Mouse (Mus musculus) liver, embryonic 15.5 days (tissue): ENCODE results near the gene Dgki. TPM values are rescaled to one million over a fixed set of nuclear protein-coding genes. Genes with fewer than 3 reads are reported as not detected.

Source experiments
- ATAC-seq: fragments of 200-750 bp; cut with Nextera tagmentation; 2 replicates; pipeline ENCODE4 v1.8.0; 2017; ENCODE audit warnings: moderate number of reproducible peaks, mild to moderate bottlenecking, moderate library complexity; ENCODE audit not compliant: insufficient read depth
- H3K27ac ChIP-seq: fragments of 300-500 bp; sonication (generic); replicated peaks from 2 replicates; pipeline ENCODE4 v1.5.1; 2015; ENCODE audit warnings: mild to moderate bottlenecking, inconsistent platforms
- H3K27me3 ChIP-seq: fragments of 300-500 bp; sonication (generic); 2 replicates; pipeline ENCODE4 v1.6.1; 2015; ENCODE audit warnings: mild to moderate bottlenecking, inconsistent platforms
- H3K36me3 ChIP-seq: fragments of 300-500 bp; sonication (generic); replicated peaks from 2 replicates; pipeline ENCODE4 v1.6.1; 2015; ENCODE audit warnings: moderate library complexity, mild to moderate bottlenecking, inconsistent platforms
- H3K4me1 ChIP-seq: fragments of 300-500 bp; sonication (generic); replicated peaks from 2 replicates; pipeline ENCODE4 v1.6.1; 2015; ENCODE audit warnings: inconsistent platforms
- H3K4me2 ChIP-seq: fragments of 300-500 bp; sonication (generic); 2 replicates; pipeline ENCODE4 v1.6.1; 2015; ENCODE audit warnings: moderate library complexity, mild to moderate bottlenecking, inconsistent platforms
- H3K4me3 ChIP-seq: fragments of 300-500 bp; sonication (generic); replicated peaks from 2 replicates; pipeline ENCODE4 v1.5.1; 2015; ENCODE audit warnings: mild to moderate bottlenecking, inconsistent platforms
- H3K9ac ChIP-seq: fragments of 300-500 bp; sonication (generic); 2 replicates; pipeline ENCODE4 v1.6.1; 2015; ENCODE audit warnings: moderate library complexity, mild to moderate bottlenecking, inconsistent platforms
- H3K9me3 ChIP-seq: fragments of 300-500 bp; sonication (generic); replicated peaks from 2 replicates; pipeline ENCODE4 v1.6.1; 2016; ENCODE audit warnings: inconsistent platforms
- WGBS: fragments of 180-500 bp; shearing (Covaris S2); methylation state at CpG from one replicate; pipeline ENCODE4 v1.1.7; 2015; ENCODE audit warnings: mixed read lengths; ENCODE audit not compliant: insufficient replicate concordance; 5-methylcytosine and 5-hydroxymethylcytosine counted together
- polyA plus RNA-seq: library from polyadenylated mRNA; unstranded; fragments of >200 nt; fragmentation: Nextera tagmentation; extraction: Ambion mirVana; gene quantifications from 2 replicates; pipeline ENCODE4 v1.2.1, GENCODE M21; 2015

Dgki gene
- polyA plus RNA-seq, 1 experiment from 2014 or later, result 0.08 TPM

GRCm38 (mm10) chr6:36904911-36905310, 395.1 kb downstream of the Dgki start:
- Histone ChIP-seq H3K4me1 (no peaks in the 10 kb centered on the region), H3K36me3 (no peaks in the 10 kb centered on the region), H3K4me2 (no peak overlapping the region), H3K27me3 (no peaks in the 10 kb centered on the region), H3K9ac (no peak overlapping the region), H3K4me3 (no peak overlapping the region), H3K9me3 (no peaks in the 10 kb centered on the region), H3K27ac (no peak overlapping the region)
- ATAC-seq, result no peak
- WGBS, result 59% methylated on average over 5 of the region's 5 CpGs

GRCm38 (mm10) chr6:36903821-36904220, 396.2 kb downstream of the Dgki start:
- Histone ChIP-seq H3K36me3 (no peaks in the 10 kb centered on the region), H3K27ac (no peak overlapping the region), H3K4me3 (no peak overlapping the region), H3K9ac (no peak overlapping the region), H3K4me1 (no peaks in the 10 kb centered on the region), H3K27me3 (no peaks in the 10 kb centered on the region), H3K9me3 (no peaks in the 10 kb centered on the region), H3K4me2 (no peak overlapping the region)
- ATAC-seq, result no peak
- WGBS, result 30% methylated on average over 5 of the region's 5 CpGs

GRCm38 (mm10) chr6:36903159-36903794, 396.7 kb downstream of the Dgki start:
- Histone ChIP-seq H3K27me3 (no peaks in the 10 kb centered on the region), H3K36me3 (no peaks in the 10 kb centered on the region)
- 42% methylated on average over 8 of the region's 8 CpGs for WGBS

GRCm38 (mm10) chr6:36899872-36900271, 400.1 kb downstream of the Dgki start:
- Histone ChIP-seq H3K27me3 (no peaks in the 10 kb centered on the region), H3K4me2 (no peak overlapping the region), H3K27ac (no peak overlapping the region), H3K36me3 (no peaks in the 10 kb centered on the region), H3K4me3 (no peak overlapping the region), H3K9me3 (no peaks in the 10 kb centered on the region), H3K9ac (no peak overlapping the region), H3K4me1 (no peaks in the 10 kb centered on the region)
- WGBS, result 77% methylated on average over 4 of the region's 4 CpGs
- ATAC-seq, result no peak

More at GRCm38 (mm10) chr6:36903159-36903794, 396.7 kb downstream of the Dgki start:
- Histone ChIP-seq H3K9ac (no peak overlapping the region), H3K27ac (no peak overlapping the region), H3K4me2 (no peak overlapping the region), H3K4me1 (no peaks in the 10 kb centered on the region), H3K9me3 (no peaks in the 10 kb centered on the region), H3K4me3 (no peak overlapping the region)
- ATAC-seq, result no peak

DNA sequence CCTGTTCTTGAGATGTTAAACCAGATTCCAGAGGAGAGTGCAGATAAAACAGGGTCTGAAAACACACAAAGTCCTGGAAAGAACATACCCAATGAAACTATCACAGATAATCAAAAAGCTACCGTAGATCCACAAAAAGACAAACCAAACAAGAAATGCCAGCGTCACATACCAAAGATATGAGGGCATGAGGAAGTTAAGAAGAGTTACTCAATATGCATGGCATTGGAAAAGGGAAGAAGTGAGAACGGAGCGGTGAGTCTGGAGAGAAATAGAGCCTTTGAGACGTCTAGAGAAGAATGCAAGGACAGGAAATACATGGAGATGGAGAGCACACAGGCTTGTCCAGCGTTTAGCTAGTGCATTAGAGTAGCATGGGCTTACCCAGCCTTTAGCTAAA, 401.6 kb downstream of the Dgki start:
- Histone ChIP-seq H3K36me3 (no peaks in the 10 kb centered on the region), H3K4me2 (no peak overlapping the region), H3K27ac (no peak overlapping the region), H3K4me3 (no peak overlapping the region), H3K9ac (no peak overlapping the region), H3K4me1 (no peaks in the 10 kb centered on the region), H3K27me3 (no peaks in the 10 kb centered on the region), H3K9me3 (no peaks in the 10 kb centered on the region)
- ATAC-seq, result no peak
- WGBS, result 18% methylated on average over 6 of the region's 6 CpGs

- Histone ChIP-seq H3K27me3 (no peaks in the 10 kb centered on the region), H3K9me3 (no peaks in the 10 kb centered on the region), H3K4me1 (no peaks in the 10 kb centered on the region), H3K36me3 (no peaks in the 10 kb centered on the region), H3K27ac (no peak overlapping the region), H3K4me2 (no peak overlapping the region), H3K4me3 (no peak overlapping the region), H3K9ac (no peak overlapping the region)
- 36% methylated on average over 3 of the region's 3 CpGs for WGBS
- ATAC-seq, result no peak
These were observed 402.3 kb downstream of the Dgki start for GRCm38 (mm10) chr6:36897616-36898149.

GRCm38 (mm10) chr6:36896656-36897055, 403.3 kb downstream of the Dgki start:
- no peak overlapping the region for H3K9ac ChIP-seq
- H3K4me1 ChIP-seq, result no peaks in the 10 kb centered on the region
- H3K36me3 ChIP-seq, result no peaks in the 10 kb centered on the region
- no peak overlapping the region for H3K4me2 ChIP-seq
- no peak overlapping the region for H3K27ac ChIP-seq
- no peaks in the 10 kb centered on the region for H3K27me3 ChIP-seq
- H3K9me3 ChIP-seq, result no peaks in the 10 kb centered on the region
- WGBS, result 53% methylated on average over 2 of the region's 2 CpGs
- ATAC-seq, result no peak
- no peak overlapping the region for H3K4me3 ChIP-seq

DNA sequence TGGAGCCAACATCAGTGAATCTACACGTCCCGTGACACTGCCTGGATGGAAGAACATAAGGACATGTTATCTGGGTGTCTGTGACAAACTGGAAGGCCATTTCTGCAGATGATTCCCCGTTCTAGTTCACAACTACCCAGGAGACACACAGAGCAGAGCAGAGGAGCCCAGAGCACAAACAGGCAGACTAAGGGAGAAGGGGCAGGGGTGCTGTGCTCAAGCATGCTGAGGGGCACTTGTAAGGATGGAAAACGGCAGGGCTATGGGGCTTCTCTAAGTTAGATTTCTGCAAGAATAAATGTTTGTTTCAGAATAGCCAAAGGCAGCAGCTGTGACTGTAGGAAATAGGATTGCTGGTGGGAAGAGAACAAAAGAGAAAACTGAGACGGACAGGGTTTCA, 408.2 kb downstream of the Dgki start:
- H3K4me2 ChIP-seq, result no peak overlapping the region
- H3K27ac ChIP-seq, result no peak overlapping the region
- WGBS, result 52% methylated on average over 5 of the region's 5 CpGs
- no peak for ATAC-seq
- no peaks in the 10 kb centered on the region for H3K27me3 ChIP-seq
- no peak overlapping the region for H3K4me3 ChIP-seq
- no peaks in the 10 kb centered on the region for H3K4me1 ChIP-seq
- no peaks in the 10 kb centered on the region for H3K9me3 ChIP-seq
- H3K36me3 ChIP-seq, result no peaks in the 10 kb centered on the region
- H3K9ac ChIP-seq, result no peak overlapping the region

- Histone ChIP-seq H3K9me3 (no peaks in the 10 kb centered on the region), H3K27ac (no peak overlapping the region)
- no peak for ATAC-seq
These were observed 409.2 kb downstream of the Dgki start for GRCm38 (mm10) chr6:36890776-36891175.

GRCm38 (mm10) chr6:36890296-36890695, 409.7 kb downstream of the Dgki start:
- WGBS, result 25% methylated on average over 5 of the region's 5 CpGs
- ATAC-seq, result no peak

More at GRCm38 (mm10) chr6:36890776-36891175, 409.2 kb downstream of the Dgki start:
- H3K4me2 ChIP-seq, result no peak overlapping the region
- H3K27me3 ChIP-seq, result no peaks in the 10 kb centered on the region
- WGBS, result 42% methylated on average over 2 of the region's 2 CpGs
- no peaks in the 10 kb centered on the region for H3K36me3 ChIP-seq
- no peaks in the 10 kb centered on the region for H3K4me1 ChIP-seq
- no peak overlapping the region for H3K4me3 ChIP-seq
- no peak overlapping the region for H3K9ac ChIP-seq

GRCm38 (mm10) chr6:36881309-36881708, 418.7 kb downstream of the Dgki start:
- no peak overlapping the region for H3K4me2 ChIP-seq
- H3K4me3 ChIP-seq, result no peak overlapping the region

More at GRCm38 (mm10) chr6:36890296-36890695, 409.7 kb downstream of the Dgki start:
- no peaks in the 10 kb centered on the region for H3K4me1 ChIP-seq
- H3K9me3 ChIP-seq, result no peaks in the 10 kb centered on the region
- no peaks in the 10 kb centered on the region for H3K36me3 ChIP-seq
- H3K27me3 ChIP-seq, result no peaks in the 10 kb centered on the region
- H3K27ac ChIP-seq, result no peak overlapping the region
- H3K4me3 ChIP-seq, result no peak overlapping the region
- no peak overlapping the region for H3K4me2 ChIP-seq
- no peak overlapping the region for H3K9ac ChIP-seq

More at GRCm38 (mm10) chr6:36881309-36881708, 418.7 kb downstream of the Dgki start:
- Histone ChIP-seq H3K27ac (no peak overlapping the region), H3K9me3 (no peaks in the 10 kb centered on the region), H3K27me3 (no peaks in the 10 kb centered on the region), H3K36me3 (no peaks in the 10 kb centered on the region), H3K4me1 (no peaks in the 10 kb centered on the region), H3K9ac (no peak overlapping the region)
- no peak for ATAC-seq
- 56% methylated on average over 4 of the region's 4 CpGs for WGBS
